Mouse (Mus musculus) MEL (cell line): ENCODE data around the gene Adnp. TPM values are rescaled to one million over a fixed set of nuclear protein-coding genes. Genes with fewer than 3 reads are reported as not detected.

Experiments used
- DNase-seq: peaks from one replicate; pipeline ENCODE4 v3.0.0; 2011; ENCODE audit warnings: low read depth, low spot score
- H3K27ac ChIP-seq: 2 replicates; pipeline ENCODE4 v1.5.1; 2012; ENCODE audit warnings: low read depth, mild to moderate bottlenecking, control low read depth, low read length, moderate library complexity; ENCODE audit not compliant: control insufficient read depth
- H3K27me3 ChIP-seq, 2 experiments: fragments of 150-350 bp in 1 of 2; sonication (generic) in 1 of 2; 2 replicates each; pipeline ENCODE4 v1.6.1; 2012; ENCODE audit warnings: low read length in 2 of 2, mild to moderate bottlenecking in 2 of 2, improper control_type of control experiment in 1 of 2, moderate library complexity in 1 of 2; ENCODE audit not compliant: insufficient read depth in 2 of 2, control insufficient read depth in 1 of 2
- H3K36me3 ChIP-seq, 2 experiments: 2 replicates each; pipeline ENCODE4 v1.6.1; 2012 to 2014; ENCODE audit warnings: low read length in 2 of 2, improper control_type of control experiment in 1 of 2, inconsistent platforms in 1 of 2, mild to moderate bottlenecking in 1 of 2; ENCODE audit not compliant: insufficient read depth in 2 of 2, control insufficient read depth in 1 of 2
- H3K4me1 ChIP-seq, 2 experiments: fragments of 150-350 bp in 1 of 2; sonication (generic) in 1 of 2; 2 replicates each; pipeline ENCODE4 v1.6.1; 2012; ENCODE audit warnings: low read length in 2 of 2, improper control_type of control experiment in 1 of 2, mild to moderate bottlenecking in 1 of 2; ENCODE audit not compliant: insufficient read depth in 2 of 2, control insufficient read depth in 1 of 2
- H3K4me3 ChIP-seq, 2 experiments: fragments of 150-350 bp in 1 of 2; sonication (generic) in 1 of 2; 2 replicates each; pipeline ENCODE4 v1.5.1; 2012; ENCODE audit warnings: low read depth in 2 of 2, low read length in 2 of 2, mild to moderate bottlenecking in 2 of 2, moderate library complexity in 2 of 2, control low read depth in 1 of 2, improper control_type of control experiment in 1 of 2; ENCODE audit not compliant: control insufficient read depth in 1 of 2, insufficient read depth in 1 of 2
- H3K79me2 ChIP-seq: 2 replicates; pipeline ENCODE4 v1.6.1; 2012; ENCODE audit warnings: mild to moderate bottlenecking, low read length, moderate library complexity; ENCODE audit not compliant: control insufficient read depth, poor library complexity, insufficient read depth
- H3K9ac ChIP-seq: 2 replicates; pipeline ENCODE4 v1.6.1; 2012; ENCODE audit warnings: low read depth, mild to moderate bottlenecking, control low read depth, low read length, moderate library complexity; ENCODE audit not compliant: control insufficient read depth, poor library complexity, severe bottlenecking
- H3K9me3 ChIP-seq: fragments of 150-350 bp; sonication (generic); replicated peaks from 2 replicates; pipeline ENCODE4 v1.6.1; 2012; ENCODE audit warnings: mild to moderate bottlenecking, low read length, improper control_type of control experiment, moderate library complexity; ENCODE audit not compliant: insufficient read depth
- CTCF ChIP-seq, 3 experiments: IDR thresholded peaks in 2 of 3; conservative IDR thresholded peaks in 1 of 3; 2 replicates each; pipeline ENCODE4 v1.5.1; 2011 to 2012; ENCODE audit warnings: low read length in 3 of 3, low read depth in 2 of 3, mild to moderate bottlenecking in 2 of 3, improper control_type of control experiment in 1 of 3, inconsistent platforms in 1 of 3, mixed read lengths in 1 of 3, moderate library complexity in 1 of 3; ENCODE audit not compliant: control insufficient read depth in 1 of 3, insufficient read depth in 1 of 3, poor library complexity in 1 of 3, severe bottlenecking in 1 of 3
- ELF1 ChIP-seq: IDR thresholded peaks from 2 replicates; pipeline ENCODE4 v1.6.1; 2014; ENCODE audit warnings: low read depth, mild to moderate bottlenecking, inconsistent platforms, low read length, improper control_type of control experiment, moderate library complexity
- JUND ChIP-seq: IDR thresholded peaks from 2 replicates; pipeline ENCODE4 v1.6.1; 2011; ENCODE audit warnings: low read depth, mild to moderate bottlenecking, improper control_type of control experiment, low read length
- KAT2A ChIP-seq: conservative IDR thresholded peaks from 2 replicates; pipeline ENCODE4 v1.6.1; 2012; ENCODE audit warnings: low read depth, low read length, improper control_type of control experiment, inconsistent platforms
- MAFK ChIP-seq: IDR thresholded peaks from 2 replicates; pipeline ENCODE4 v1.6.1; 2011; ENCODE audit warnings: low read depth, mild to moderate bottlenecking, low read length, improper control_type of control experiment, borderline replicate concordance
- MEF2A ChIP-seq: IDR thresholded peaks from 2 replicates; pipeline ENCODE4 v1.6.1; 2014; ENCODE audit warnings: low read depth, mild to moderate bottlenecking, inconsistent platforms, low read length, improper control_type of control experiment; ENCODE audit not compliant: poor library complexity, insufficient replicate concordance, severe bottlenecking; ENCODE audit errors: extremely low read depth
- MYC ChIP-seq: IDR thresholded peaks from 2 replicates; pipeline ENCODE4 v1.6.1; 2011; ENCODE audit warnings: low read depth, mild to moderate bottlenecking, low read length, improper control_type of control experiment, moderate library complexity
- POLR2A ChIP-seq, 2 experiments: IDR thresholded peaks; 2 replicates each; pipeline ENCODE4 v1.6.1; 2011 to 2012; ENCODE audit warnings: low read length in 2 of 2, mild to moderate bottlenecking in 2 of 2, control low read depth in 1 of 2, improper control_type of control experiment in 1 of 2, low read depth in 1 of 2, moderate library complexity in 1 of 2; ENCODE audit not compliant: control insufficient read depth in 1 of 2, insufficient read depth in 1 of 2, poor library complexity in 1 of 2
- POLR2AphosphoS5 ChIP-seq: IDR thresholded peaks from 2 replicates; pipeline ENCODE4 v1.6.1; 2012; ENCODE audit warnings: low read depth, borderline replicate concordance, mild to moderate bottlenecking, inconsistent platforms, low read length, moderate library complexity, mixed read lengths
- SIN3A ChIP-seq: IDR thresholded peaks from 2 replicates; pipeline ENCODE4 v1.6.1; 2012; ENCODE audit warnings: low read length, improper control_type of control experiment, inconsistent platforms
- TBP ChIP-seq: IDR thresholded peaks from 2 replicates; pipeline ENCODE4 v1.8.0; 2011; ENCODE audit warnings: low read depth, low read length, improper control_type of control experiment
- TCF12 ChIP-seq: IDR thresholded peaks from 2 replicates; pipeline ENCODE4 v1.6.1; 2014; ENCODE audit warnings: low read depth, mild to moderate bottlenecking, inconsistent platforms, low read length, improper control_type of control experiment, moderate library complexity
- UBTF ChIP-seq: IDR thresholded peaks from 2 replicates; pipeline ENCODE4 v1.6.1; 2012; ENCODE audit warnings: low read depth, mild to moderate bottlenecking, inconsistent platforms, low read length, improper control_type of control experiment, moderate library complexity, borderline replicate concordance; ENCODE audit not compliant: insufficient read depth
- ZC3H11A ChIP-seq: IDR thresholded peaks from 2 replicates; pipeline ENCODE4 v1.6.1; 2012; ENCODE audit warnings: low read depth, mild to moderate bottlenecking, inconsistent platforms, low read length, improper control_type of control experiment
- ZNF384 ChIP-seq: IDR thresholded peaks from 2 replicates; pipeline ENCODE4 v1.6.1; 2012; ENCODE audit warnings: low read depth, mild to moderate bottlenecking, inconsistent platforms, low read length, improper control_type of control experiment
- polyA plus RNA-seq, 2 experiments: library from polyadenylated mRNA; stranded (reverse) in 1 of 2; unstranded in 1 of 2; fragments of >175 nt in 1 of 2; fragments of >200 nt in 1 of 2; gene quantifications; 2 replicates each; pipeline versions ENCODE4 v1.2.1 to v1.2.4; 2012; ENCODE audit warnings: low replicate concordance in 2 of 2, low read depth in 1 of 2; ENCODE audit not compliant: insufficient read length in 2 of 2, insufficient read depth in 1 of 2, missing spikeins in 1 of 2
- total RNA-seq: library from RNA; depleted of rRNA; stranded (reverse); fragments of 300-350 nt; gene quantifications from 2 replicates; pipeline ENCODE4 v1.2.3, GENCODE M21; 2012; rRNA removed

Adnp gene
- total and polyA plus RNA-seq, 3 experiments, result 2.3 to 29.4 (median 11.9) TPM

DNA sequence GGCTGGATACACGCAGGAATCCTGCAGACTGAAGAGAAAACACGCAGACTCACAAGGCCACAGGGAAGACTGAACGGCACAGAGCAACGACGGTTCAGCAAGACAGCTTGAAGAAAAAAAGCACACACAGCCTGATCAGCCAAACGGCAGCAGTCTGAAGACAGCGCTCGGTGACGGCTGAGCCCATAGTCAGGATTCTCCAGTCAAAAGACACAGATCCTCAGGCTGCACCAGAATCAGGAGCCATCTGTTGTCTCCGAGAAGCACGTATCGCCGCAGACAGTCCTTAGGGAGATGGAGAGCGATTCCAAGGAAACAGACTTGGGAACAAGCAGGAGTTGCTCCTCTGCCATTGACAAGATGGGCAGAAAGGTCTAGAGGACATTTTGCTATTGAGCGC, 69.8 kb downstream of the Adnp start:
- H3K79me2 ChIP-seq, result no peaks in the 10 kb centered on the region
- DNase-seq, result no peak
- no peak overlapping the region for H3K9ac ChIP-seq
- TF ChIP-seq POLR2A (IDR thresholded peaks at IDR 0.05; ENCODE audit: control insufficient read depth in 1 of 2, insufficient read depth in 1 of 2, low read depth in 1 of 2, low read length in 2 of 2, poor library complexity in 1 of 2), result no peak
- TF ChIP-seq POLR2AphosphoS5, result no peak
- TF ChIP-seq TCF12, result no peak
- TF ChIP-seq JUND, result no peak
- TF ChIP-seq KAT2A, result no peak
- TF ChIP-seq MAFK, result no peak
- no peak for TF ChIP-seq UBTF
- no peak for TF ChIP-seq CTCF (IDR thresholded peaks at IDR 0.05 in 2 of 3, conservative IDR thresholded peaks at IDR 0.05 in 1 of 3; ENCODE audit: control insufficient read depth in 1 of 3, insufficient read depth in 1 of 3, low read depth in 2 of 3, low read length in 3 of 3, poor library complexity in 1 of 3, severe bottlenecking in 1 of 3)
- no peak for TF ChIP-seq ELF1
- TF ChIP-seq SIN3A, result no peak
- TF ChIP-seq ZC3H11A, result no peak
- no peak for TF ChIP-seq ZNF384
- no peak for TF ChIP-seq MYC
- no peak for TF ChIP-seq MEF2A
- no peak for TF ChIP-seq TBP
- TF ChIP-seq, all 39 proteins: peak for 0
- Histone ChIP-seq H3K27ac (no peak overlapping the region), H3K9me3 (no peaks in the 10 kb centered on the region), H3K36me3 (no peaks in the 10 kb centered on the region), H3K27me3 (no peaks in the 10 kb centered on the region), H3K4me3 (no peak overlapping the region), H3K4me1 (no peaks in the 10 kb centered on the region)

Other genes with a start within 250 kb of the Adnp start
- gene Ripor3, start 196.5 kb downstream of the Adnp start, total RNA-seq, result not detected in 2 replicates
- not detected for gene Ripor3, start 196.5 kb downstream of the Adnp start, polyA plus RNA-seq
- gene Pard6b, start 126.1 kb downstream of the Adnp start, total RNA-seq, result 3.8 and 3.9 TPM in 2 replicates
- gene Pard6b, start 126.1 kb downstream of the Adnp start, polyA plus RNA-seq, result 1 to 10 TPM in 1 of 2 experiments, not detected in 1; 7.6 TPM
- gene Gm20716, start 23.3 kb upstream of the Adnp start, total RNA-seq, result 24.4 and 29.4 TPM in 2 replicates
- 10 to 100 TPM in 1 of 2 experiments, not detected in 1; 24.4 TPM for gene Gm20716, start 23.3 kb upstream of the Adnp start, polyA plus RNA-seq
- 35.4 and 49.0 TPM in 2 replicates for gene Dpm1, start 23.5 kb upstream of the Adnp start, total RNA-seq
- 100 to 1,000 TPM in 1 of 2 experiments, 10 to 100 TPM in 1; 63.5 to 564 TPM for gene Dpm1, start 23.5 kb upstream of the Adnp start, polyA plus RNA-seq
- 4.2 and 5.1 TPM in 2 replicates for gene Mocs3, start 23.5 kb upstream of the Adnp start, total RNA-seq
- 1 to 10 TPM in 1 of 2 experiments, not detected in 1; 2.9 TPM for gene Mocs3, start 23.5 kb upstream of the Adnp start, polyA plus RNA-seq
- gene Kcng1, start 74.6 kb upstream of the Adnp start, total RNA-seq, result not detected in 2 replicates
- gene Kcng1, start 74.6 kb upstream of the Adnp start, polyA plus RNA-seq, result not detected